Mouse (Mus musculus): ENCODE measurements around the gene Mfsd11. TPM values are rescaled to one million over a fixed set of nuclear protein-coding genes. Genes with fewer than 3 reads are reported as not detected.
A peak's percentile ranks its signal among the peaks of the same experiment; 100 is the strongest.
"Not testable (repeated sequence)": the region's sequence is repeated elsewhere in the genome, so short reads cannot be mapped to it uniquely, and the experiment has no call there.

The Mfsd11 gene
- polyA plus RNA-seq, 1 experiment, result 34.8 TPM

DNA sequence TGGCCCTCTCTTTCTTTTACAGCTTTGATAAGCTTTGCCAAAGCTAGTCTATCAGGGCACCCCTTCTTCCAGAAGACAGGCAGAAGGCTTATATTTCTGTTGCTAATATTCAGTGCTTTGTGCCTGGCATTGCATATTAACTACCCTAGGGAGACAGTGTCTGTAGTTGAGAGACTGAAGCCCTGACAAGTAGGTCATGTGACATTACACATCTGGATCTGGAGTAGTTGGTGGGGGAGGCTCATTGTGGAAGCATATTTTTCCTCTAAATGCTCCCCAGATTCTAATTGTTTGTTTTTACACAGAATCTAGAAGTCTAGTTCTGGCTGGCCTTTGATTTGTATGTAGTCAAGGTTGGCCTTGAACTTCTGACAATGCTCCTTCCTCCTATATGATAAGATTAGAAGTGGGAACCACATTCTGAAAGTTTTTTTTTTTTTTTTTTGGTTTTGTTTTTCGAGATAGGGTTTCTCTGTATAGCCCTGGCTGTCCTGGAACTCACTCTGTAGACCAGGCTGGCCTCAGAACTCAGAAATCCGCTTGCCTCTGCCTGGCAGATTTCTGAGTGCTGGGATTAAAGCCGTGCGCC, 5.6 kb upstream of the Mfsd11 start:
- TF ChIP-seq CTCF (IDR thresholded peaks at IDR 0.05; ENCODE audit: extremely low read depth, insufficient read depth, low read length) (no peak), POLR2A (IDR thresholded peaks at IDR 0.05; ENCODE audit: extremely low read depth, insufficient read depth, low read length) (no peak)

DNA sequence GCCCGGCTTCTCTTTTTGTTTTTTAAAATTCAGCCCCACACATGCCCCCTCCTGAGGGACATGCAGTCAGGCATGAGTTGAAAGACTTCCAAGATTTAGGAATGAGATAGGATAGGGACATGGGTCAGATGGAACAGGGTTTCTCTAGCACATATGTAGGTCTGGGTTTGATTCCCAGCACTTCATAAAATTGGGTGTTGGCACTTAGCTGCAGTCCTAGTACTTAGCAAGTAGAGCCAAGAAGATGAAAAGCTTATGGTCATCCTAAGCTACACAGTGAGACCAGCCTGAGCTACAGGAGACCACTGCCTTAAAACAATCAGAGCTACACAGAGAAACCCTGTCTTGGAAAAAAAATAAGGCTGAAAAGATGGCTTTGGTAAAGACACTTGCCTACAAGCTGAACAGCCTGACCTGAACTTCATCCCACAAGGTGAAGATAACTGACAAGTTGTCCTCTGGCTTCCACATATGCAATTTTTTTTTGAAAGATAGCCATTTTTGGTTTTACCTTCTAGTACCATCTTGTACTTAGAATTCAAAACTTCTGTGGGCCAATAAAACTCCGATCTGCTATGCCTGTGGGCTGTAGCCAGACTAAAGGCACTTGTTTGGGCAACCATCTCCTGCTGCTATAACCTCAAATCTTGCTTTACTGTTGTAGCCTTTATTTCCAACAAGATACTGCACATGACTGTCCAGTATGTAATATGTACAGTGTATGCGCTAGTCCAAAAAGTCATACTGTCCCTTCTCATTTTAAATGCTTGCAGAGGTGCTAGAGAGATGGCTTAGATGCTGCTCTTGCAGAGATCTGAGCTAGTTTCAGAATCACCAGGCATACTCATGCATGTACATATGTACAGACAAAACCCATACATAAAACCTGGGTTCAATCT, 4.8 kb upstream of the Mfsd11 start:
- no peak for TF ChIP-seq POLR2A (IDR thresholded peaks at IDR 0.05; ENCODE audit: extremely low read depth, insufficient read depth, low read length)
- TF ChIP-seq CTCF (IDR thresholded peaks at IDR 0.05; ENCODE audit: extremely low read depth, insufficient read depth, low read length), result no peak
- Histone ChIP-seq H3K4me1 (ENCODE audit: control insufficient read depth, insufficient read depth, low read length) (peaks cover 6% of the 10 kb centered on the region; the same call in 1 of the 2 replicates), H3K27ac (ENCODE audit: insufficient read depth, low read length) (no peak overlapping the region), H3K4me3 (ENCODE audit: insufficient read depth, low read length) (no peak overlapping the region)

More for the DNA sequence above, 5.6 kb upstream of the Mfsd11 start:
- Histone ChIP-seq H3K27ac (ENCODE audit: insufficient read depth, low read length) (no peak overlapping the region), H3K4me1 (ENCODE audit: control insufficient read depth, insufficient read depth, low read length) (peaks cover 7% of the 10 kb centered on the region; the same call in 1 of the 2 replicates), H3K4me3 (ENCODE audit: insufficient read depth, low read length) (no peak overlapping the region)

DNA sequence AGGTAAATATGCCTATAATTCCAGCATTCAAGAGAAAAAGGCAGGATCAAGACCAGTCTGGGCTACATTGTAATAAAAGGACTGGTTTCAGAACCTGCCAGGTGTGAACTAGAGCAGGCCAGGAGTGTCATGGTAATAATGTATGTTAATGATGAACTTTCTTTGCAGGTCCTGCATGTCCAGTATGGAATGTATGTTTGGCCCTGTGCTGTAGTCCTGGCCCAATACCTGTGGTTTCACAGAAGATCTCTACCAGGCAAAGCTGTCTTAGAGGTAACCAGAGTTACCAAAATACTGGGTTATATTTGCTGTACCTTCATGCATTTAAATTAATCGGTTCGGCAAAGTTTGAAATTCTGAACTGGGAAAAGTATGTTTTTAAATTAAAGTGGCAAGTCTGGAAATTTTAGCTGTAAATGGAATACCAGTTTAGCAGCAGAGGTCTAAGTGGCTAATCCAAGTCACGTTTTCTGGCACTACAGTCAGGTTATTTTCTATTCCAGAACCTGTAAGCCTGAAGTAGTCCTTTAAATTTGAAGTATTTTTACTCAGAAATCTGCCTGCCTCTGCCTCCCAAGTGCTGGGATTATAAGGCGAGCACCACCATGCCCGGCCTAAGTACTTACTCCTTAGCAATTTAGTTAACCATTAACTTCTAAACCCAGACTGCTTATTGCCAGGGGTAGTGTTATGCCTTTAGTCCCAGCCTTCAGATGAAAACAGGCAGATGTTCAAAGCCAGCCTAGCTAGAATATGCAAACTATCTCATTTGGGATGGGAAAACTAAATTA, 4.0 kb upstream of the Mfsd11 start:
- Histone ChIP-seq H3K27ac (ENCODE audit: insufficient read depth, low read length) (no peak overlapping the region), H3K4me3 (ENCODE audit: insufficient read depth, low read length) (no peak overlapping the region), H3K4me1 (ENCODE audit: control insufficient read depth, insufficient read depth, low read length) (peaks cover 6% of the 10 kb centered on the region; the same call in 1 of the 2 replicates)
- TF ChIP-seq POLR2A (IDR thresholded peaks at IDR 0.05; ENCODE audit: extremely low read depth, insufficient read depth, low read length) (no peak), CTCF (IDR thresholded peaks at IDR 0.05; ENCODE audit: extremely low read depth, insufficient read depth, low read length) (no peak)

DNA sequence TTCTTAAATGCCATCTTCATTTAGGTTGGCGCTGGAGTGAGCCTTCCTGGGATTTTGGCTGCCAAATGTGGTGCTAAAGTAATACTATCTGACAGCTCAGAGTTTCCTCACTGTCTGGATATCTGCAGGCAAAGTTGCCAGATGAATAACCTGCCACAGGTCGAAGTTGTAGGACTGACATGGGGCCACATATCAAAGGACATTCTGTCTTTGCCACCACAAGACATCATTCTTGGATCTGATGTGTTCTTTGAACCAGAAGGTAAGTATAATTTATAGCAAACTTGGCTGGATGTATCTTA, 3.4 kb upstream of the Mfsd11 start:
- not testable (repeated sequence) for H3K4me1 ChIP-seq (ENCODE audit: control insufficient read depth, insufficient read depth, low read length); H3K27ac ChIP-seq (ENCODE audit: insufficient read depth, low read length); H3K4me3 ChIP-seq (ENCODE audit: insufficient read depth, low read length)

DNA sequence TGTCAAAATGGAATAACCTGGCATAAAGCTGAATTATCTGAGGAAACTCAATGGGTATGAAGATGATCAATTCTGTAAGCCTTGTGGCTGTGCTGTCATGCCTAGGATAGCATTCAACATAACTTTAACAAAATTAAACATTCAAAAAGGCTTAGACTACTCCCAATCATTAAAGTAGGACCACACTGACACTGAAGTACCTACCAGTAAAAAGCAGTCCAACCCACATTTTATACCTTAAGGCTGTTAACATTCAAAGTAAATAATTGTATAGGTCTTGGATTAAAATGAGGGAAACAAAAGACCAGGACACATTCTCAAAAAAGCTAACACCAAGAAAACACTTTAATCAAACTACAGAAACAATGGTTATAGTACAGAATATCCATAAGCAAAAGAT, 2.7 kb upstream of the Mfsd11 start:
- TF ChIP-seq POLR2A (IDR thresholded peaks at IDR 0.05; ENCODE audit: extremely low read depth, insufficient read depth, low read length) (no peak), CTCF (IDR thresholded peaks at IDR 0.05; ENCODE audit: extremely low read depth, insufficient read depth, low read length) (no peak)
- Histone ChIP-seq H3K4me3 (ENCODE audit: insufficient read depth, low read length) (no peak overlapping the region), H3K4me1 (ENCODE audit: control insufficient read depth, insufficient read depth, low read length) (peaks cover 4% of the 10 kb centered on the region; the same call in 1 of the 2 replicates)

DNA sequence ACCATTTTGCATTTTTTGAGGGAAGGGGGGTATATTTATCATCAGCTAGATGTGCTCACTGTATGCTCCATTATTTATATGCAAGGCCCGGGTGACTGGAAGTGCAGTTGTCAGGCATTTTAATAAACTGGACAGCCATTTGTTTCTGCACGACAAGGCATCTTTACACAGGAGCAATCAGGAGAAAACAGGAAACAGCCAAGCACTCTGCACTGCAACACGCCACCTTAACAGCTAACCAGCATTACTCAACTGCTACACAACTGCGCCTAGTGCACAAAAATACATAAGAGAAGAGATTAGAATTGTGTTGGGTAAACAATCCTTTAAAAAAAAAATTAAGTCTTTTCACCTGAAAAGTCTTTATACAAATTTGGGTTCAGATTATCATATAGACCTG, 2.2 kb upstream of the Mfsd11 start:
- H3K27ac ChIP-seq (ENCODE audit: insufficient read depth, low read length), result no peak overlapping the region
- H3K4me3 ChIP-seq (ENCODE audit: insufficient read depth, low read length), result no peak overlapping the region
- peaks cover 6% of the 10 kb centered on the region; the same call in 1 of the 2 replicates for H3K4me1 ChIP-seq (ENCODE audit: control insufficient read depth, insufficient read depth, low read length)
- TF ChIP-seq POLR2A (IDR thresholded peaks at IDR 0.05; ENCODE audit: extremely low read depth, insufficient read depth, low read length), result no peak
- no peak for TF ChIP-seq CTCF (IDR thresholded peaks at IDR 0.05; ENCODE audit: extremely low read depth, insufficient read depth, low read length)

More for the DNA sequence above, 2.7 kb upstream of the Mfsd11 start:
- H3K27ac ChIP-seq (ENCODE audit: insufficient read depth, low read length), result no peak overlapping the region

DNA sequence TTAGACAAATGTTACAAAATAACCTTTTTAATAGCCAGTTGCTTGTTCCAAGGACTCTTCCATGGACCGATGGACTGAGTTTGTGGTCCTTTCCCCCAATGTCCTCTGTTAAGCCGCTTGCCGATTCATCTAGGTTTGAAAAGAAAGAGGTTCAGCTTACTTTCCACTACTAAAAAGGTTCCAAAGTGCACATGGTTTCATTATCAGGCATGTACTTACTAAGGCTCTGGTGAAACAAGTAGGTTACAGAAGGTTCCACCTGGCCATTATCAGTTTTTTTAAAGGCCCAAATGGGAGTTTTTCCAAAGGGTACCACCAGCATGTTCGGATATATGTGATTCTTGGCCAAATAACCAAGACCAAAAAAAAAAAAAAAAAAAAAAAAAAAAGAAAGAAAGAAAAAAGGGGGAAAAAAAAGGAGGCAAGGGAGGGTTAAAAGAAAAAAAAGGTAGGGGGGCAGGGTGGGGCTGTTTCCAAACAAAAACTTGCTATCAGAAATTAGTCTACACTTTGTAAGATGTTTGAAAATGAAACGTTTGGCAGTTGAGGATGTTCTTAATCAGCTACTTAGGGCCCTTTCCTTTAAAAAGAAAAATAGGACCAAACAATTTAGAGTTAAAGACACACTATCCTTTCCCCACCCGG, 1.3 kb upstream of the Mfsd11 start:
- TF ChIP-seq CTCF (IDR thresholded peaks at IDR 0.05; ENCODE audit: extremely low read depth, insufficient read depth, low read length) (no peak), POLR2A (IDR thresholded peaks at IDR 0.05; ENCODE audit: extremely low read depth, insufficient read depth, low read length) (no peak)

DNA sequence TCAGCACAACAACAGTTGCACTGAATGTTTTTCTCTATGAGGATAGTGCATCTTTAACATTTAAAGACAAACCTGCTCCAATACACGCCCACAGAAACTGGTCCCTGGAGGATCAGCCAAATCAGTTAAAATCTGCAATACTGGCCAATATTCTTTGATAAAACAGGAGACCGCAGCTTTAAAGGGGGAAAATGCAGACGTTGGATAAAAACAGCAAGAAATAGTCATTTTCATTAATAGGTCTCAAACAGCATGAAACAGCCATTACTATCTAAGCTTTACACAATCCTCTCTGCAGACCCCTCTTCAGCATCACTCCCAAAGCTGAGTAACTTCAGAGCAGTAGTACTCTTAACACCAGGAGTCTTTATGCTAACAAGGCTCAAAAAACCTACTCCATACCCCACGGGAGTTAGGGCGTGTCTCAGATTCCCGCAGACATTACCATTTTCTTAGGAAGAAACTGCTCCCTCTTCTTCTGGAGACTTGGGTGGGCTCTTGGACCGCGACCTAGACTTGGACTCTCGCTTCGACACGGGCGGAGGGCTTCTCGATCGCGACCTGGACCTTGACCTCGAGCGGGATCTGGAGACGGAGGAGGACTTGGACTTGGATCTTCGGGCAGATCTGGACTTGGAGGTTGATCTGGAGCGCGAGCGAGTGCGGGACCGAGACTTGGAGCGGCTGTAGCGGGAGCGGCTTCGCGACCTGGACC, 507 bp upstream of the Mfsd11 start:
- TF ChIP-seq POLR2A (IDR thresholded peaks at IDR 0.05; ENCODE audit: extremely low read depth, insufficient read depth, low read length), result no peak
- no peak for TF ChIP-seq CTCF (IDR thresholded peaks at IDR 0.05; ENCODE audit: extremely low read depth, insufficient read depth, low read length)
- Histone ChIP-seq H3K27ac (ENCODE audit: insufficient read depth, low read length) (peak overlapping the region; percentile 94), H3K4me1 (ENCODE audit: control insufficient read depth, insufficient read depth, low read length) (peaks cover 6% of the 10 kb centered on the region; the same call in 1 of the 2 replicates), H3K4me3 (ENCODE audit: insufficient read depth, low read length) (peak overlapping the region; percentile 68)

More for the DNA sequence above, 1.3 kb upstream of the Mfsd11 start:
- H3K27ac ChIP-seq (ENCODE audit: insufficient read depth, low read length), result no peak overlapping the region
- H3K4me3 ChIP-seq (ENCODE audit: insufficient read depth, low read length), result peak overlapping the region; percentile 68; the same call in 1 of the 2 replicates
- H3K4me1 ChIP-seq (ENCODE audit: control insufficient read depth, insufficient read depth, low read length), result peaks cover 6% of the 10 kb centered on the region; the same call in 1 of the 2 replicates

Measured in cortical plate, adult 2 months (tissue).